Mouse (Mus musculus) megakaryocyte, embryonic 14.5 days (primary cell): ENCODE results near the gene 1700061G19Rik.

Source experiments
- FLI1 ChIP-seq: IDR thresholded peaks from 2 replicates; pipeline ENCODE4 v1.6.1; 2012; ENCODE audit warnings: low read length, inconsistent platforms, mixed read lengths
- GATA1 ChIP-seq: IDR thresholded peaks from 3 replicates; pipeline ENCODE4 v1.6.1; 2012; ENCODE audit warnings: mixed read lengths, low read length, inconsistent platforms, borderline replicate concordance

DNA sequence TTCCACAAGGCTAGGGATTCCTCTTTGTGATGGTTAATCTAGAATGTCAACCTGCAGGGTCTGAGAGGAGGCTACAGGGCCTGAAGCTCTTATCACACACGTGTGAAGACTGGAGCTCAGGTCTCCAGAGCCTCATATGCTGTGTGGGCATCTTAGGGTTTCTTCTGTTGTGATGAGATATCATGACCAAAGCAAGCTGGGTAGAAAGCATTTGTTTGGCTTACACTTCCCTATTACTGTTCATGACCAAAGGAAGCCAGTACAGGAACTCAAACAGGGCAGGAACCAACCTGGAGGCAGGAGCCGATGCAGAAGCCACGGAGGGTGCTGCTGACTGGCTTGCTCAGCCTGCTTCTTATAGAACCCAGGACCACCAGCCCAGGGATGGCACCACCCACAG is 19.9 kb upstream of the 1700061G19Rik start:
- no peak for TF ChIP-seq FLI1
- TF ChIP-seq GATA1 = no peak
